Mouse (Mus musculus): Measurements from ENCODE around the gene Tmem253. TPM values are rescaled to one million over a fixed set of nuclear protein-coding genes. Genes with fewer than 3 reads are reported as not detected.
A peak's percentile ranks its signal among the peaks of the same experiment; 100 is the strongest.
"Not testable (repeated sequence)": the region's sequence is repeated elsewhere in the genome, so short reads cannot be mapped to it uniquely, and the experiment has no call there.

The Tmem253 gene
- total RNA-seq, 2 experiments from 2014 or later = 0.37 TPM; not detected in 1

DNA sequence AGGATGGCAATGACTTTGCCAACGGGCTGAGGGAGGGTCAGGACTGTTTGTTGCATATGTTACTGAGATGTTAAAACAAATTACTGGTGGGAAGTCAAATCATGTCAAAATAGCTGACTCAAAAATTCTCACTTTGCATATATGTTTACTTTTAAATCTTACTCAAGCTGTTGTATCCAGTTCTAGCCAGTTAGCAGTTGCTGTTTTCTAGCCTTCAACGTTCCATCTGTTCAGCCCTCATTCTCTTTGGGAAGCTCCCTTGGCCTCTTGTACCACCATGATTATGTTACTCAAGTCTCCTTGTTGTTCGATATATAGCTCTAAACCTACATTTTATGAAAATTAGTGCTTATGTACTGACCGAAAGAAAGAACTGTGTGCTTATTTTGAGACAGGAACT, 10.9 kb downstream of the Tmem253 start:
- TF ChIP-seq CTCF (IDR thresholded peaks at IDR 0.05) = no peak
- DNase-seq (ENCODE audit: extremely low spot score in 1 of 2, low spot score in 2 of 2) = no peak
- Histone ChIP-seq H3K4me3 (no peak overlapping the region), H3K27ac (no peak overlapping the region)
- intact Hi-C loops (cut with DNase I) = loop anchor here (10.0 kb wide), 1 partner anchor 288 kb away; no protein-coding TSS in a partner anchor

DNA sequence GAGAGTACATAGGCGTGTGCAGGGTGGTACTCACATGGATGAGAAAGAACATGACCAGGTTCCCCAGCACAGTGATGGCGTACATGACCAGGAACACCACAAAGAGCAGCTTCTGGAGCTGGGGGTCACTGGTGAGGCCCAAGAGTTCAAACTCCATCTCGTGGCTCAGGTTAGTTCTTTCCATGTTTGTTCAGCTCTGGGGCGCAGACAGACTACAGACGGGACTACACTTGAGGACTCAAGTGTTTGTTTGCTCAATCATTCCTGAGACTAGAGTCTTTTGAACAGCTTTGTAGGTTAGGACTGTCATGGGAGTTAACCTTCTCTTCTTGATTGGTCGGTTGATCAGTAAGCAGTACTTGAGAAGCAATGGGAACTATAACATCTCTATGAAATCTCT, 20.5 kb downstream of the Tmem253 start:
- TF ChIP-seq CTCF (IDR thresholded peaks at IDR 0.05) = no peak
- Histone ChIP-seq H3K4me3 (no peak overlapping the region), H3K27ac (no peak overlapping the region)
- no peak for DNase-seq (ENCODE audit: extremely low spot score in 1 of 2, low spot score in 2 of 2)
- intact Hi-C loops (cut with DNase I) = no loop called here

- H3K4me3 ChIP-seq = no peak overlapping the region
- no peak for TF ChIP-seq CTCF (IDR thresholded peaks at IDR 0.05)
- intact Hi-C loops (cut with DNase I) = no loop called here
- DNase-seq (ENCODE audit: extremely low spot score in 1 of 2, low spot score in 2 of 2) = no peak
- H3K27ac ChIP-seq = no peak overlapping the region
These were observed 23.9 kb downstream of the Tmem253 start for GRCm38 (mm10) chr14:52039332-52039731.

DNA sequence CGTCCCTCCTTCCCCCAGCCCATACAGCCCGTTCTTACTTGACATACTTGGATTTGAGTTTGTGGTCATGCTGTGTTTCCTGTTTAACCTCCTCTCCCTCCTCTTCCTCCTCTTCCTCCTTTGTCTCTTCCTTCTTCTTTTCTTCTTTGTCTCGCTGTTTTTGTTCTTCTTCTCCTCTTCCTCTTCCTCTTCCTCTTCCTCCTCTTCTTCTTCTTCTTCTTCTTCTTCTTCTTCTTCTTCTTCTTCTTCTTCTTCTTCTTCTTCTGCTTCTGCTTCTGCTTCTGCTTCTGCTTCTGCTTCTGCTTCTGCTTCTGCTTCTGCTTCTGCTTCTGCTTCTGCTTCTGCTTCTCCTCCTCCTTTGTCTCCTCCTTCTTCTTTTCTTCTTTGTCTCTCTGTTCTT, 26.9 kb downstream of the Tmem253 start, which contains the start of gene Olfr221:
Gene Olfr221, minus strand, starts transcription at position 101 of the 400 bp plus-strand sequence.
- intact Hi-C loops (cut with DNase I); H3K4me3 ChIP-seq; DNase-seq (ENCODE audit: extremely low spot score in 1 of 2, low spot score in 2 of 2); H3K27ac ChIP-seq: not testable (repeated sequence)

- no peak for TF ChIP-seq CTCF (IDR thresholded peaks at IDR 0.05)
- H3K4me3 ChIP-seq = no peak overlapping the region
- H3K27ac ChIP-seq = no peak overlapping the region
- no peak for DNase-seq (ENCODE audit: extremely low spot score in 1 of 2, low spot score in 2 of 2)
- intact Hi-C loops (cut with DNase I) = no loop called here
These were observed 28.0 kb downstream of the Tmem253 start for GRCm38 (mm10) chr14:52043446-52043845.

DNA sequence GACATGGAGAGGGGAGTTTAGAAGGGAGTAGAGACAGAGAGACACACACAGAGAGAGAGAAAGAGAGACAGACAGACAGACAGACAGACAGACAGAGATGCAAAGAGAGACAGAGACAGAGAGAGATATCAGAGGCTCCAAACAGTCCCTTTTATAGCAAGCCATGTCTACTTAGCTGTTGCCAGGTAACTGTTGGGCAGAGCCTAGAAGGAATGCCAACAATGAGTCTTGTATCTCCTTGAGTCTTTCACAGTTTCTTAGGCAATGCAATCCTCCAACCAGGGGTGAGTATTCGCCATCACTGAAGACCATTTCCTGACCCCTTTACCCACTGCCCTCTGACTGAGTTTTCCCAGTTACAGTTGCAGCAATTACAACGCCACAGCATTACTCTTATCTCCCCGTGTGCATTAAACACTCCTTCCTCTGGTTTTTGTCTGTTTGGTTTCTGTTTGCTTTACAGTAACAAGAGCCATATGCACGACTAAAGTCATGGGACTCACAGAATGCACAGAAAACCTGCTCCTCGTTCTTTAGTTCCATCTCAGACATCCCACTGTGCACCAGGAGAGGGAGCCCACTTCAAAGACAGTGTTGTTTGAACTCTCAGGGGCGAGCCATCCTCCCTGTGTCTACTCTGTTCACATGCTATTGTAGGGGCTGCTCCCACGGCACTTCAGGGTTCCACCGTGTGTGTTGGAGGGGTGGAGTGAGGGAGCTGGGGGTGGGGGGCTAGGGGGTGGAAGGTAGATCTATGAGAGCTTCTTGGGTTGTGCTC, 29.6 kb downstream of the Tmem253 start:
- Histone ChIP-seq H3K4me3 (no peak overlapping the region), H3K27ac (no peak overlapping the region)
- intact Hi-C loops (cut with DNase I) = no loop called here
- TF ChIP-seq CTCF (IDR thresholded peaks at IDR 0.05) = peak; percentile 47
- no peak for DNase-seq (ENCODE audit: extremely low spot score in 1 of 2, low spot score in 2 of 2)

DNA sequence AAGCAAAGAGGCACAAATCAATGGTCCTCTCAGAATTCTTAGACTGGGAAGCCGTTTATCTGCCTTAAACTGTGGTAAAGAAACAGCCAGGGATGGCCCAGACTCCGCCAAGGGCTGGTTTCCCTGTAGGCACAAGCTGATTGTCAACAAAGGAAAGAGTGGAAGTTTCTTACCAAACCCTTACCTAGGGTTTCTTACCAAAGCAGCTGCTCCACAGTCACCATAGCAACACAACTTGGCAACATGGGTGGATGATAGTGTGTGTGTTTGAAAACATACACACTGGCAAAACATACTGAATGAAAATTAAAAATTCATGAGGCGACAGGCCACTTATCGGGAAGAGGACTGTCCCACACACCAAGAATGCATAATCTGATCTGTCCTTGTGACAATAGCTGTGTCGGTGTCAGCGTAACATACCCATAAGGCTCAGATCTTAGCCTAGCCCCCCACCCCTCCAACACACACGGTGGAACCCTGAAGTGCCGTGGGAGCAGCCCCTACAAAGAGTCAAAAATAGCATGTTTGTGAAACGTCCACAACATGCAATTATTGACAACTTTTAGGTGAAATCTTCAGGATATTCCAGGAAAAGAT, 30.6 kb downstream of the Tmem253 start:
- Histone ChIP-seq H3K4me3 (no peak overlapping the region), H3K27ac (no peak overlapping the region)
- no peak for DNase-seq (ENCODE audit: extremely low spot score in 1 of 2, low spot score in 2 of 2)
- TF ChIP-seq CTCF (IDR thresholded peaks at IDR 0.05) = no peak
- intact Hi-C loops (cut with DNase I) = no loop called here

- DNase-seq (ENCODE audit: extremely low spot score in 1 of 2, low spot score in 2 of 2); H3K4me3 ChIP-seq; intact Hi-C loops (cut with DNase I); H3K27ac ChIP-seq: not testable (repeated sequence)
These were observed 37.3 kb downstream of the Tmem253 start for GRCm38 (mm10) chr14:52052720-52053119.

GRCm38 (mm10) chr14:52059982-52060381, 44.5 kb downstream of the Tmem253 start:
- intact Hi-C loops (cut with DNase I) = no loop called here
- no peak overlapping the region for H3K4me3 ChIP-seq
- no peak for DNase-seq (ENCODE audit: extremely low spot score in 1 of 2, low spot score in 2 of 2)
- no peak overlapping the region for H3K27ac ChIP-seq
- TF ChIP-seq CTCF (IDR thresholded peaks at IDR 0.05) = no peak

- intact Hi-C loops (cut with DNase I) = no loop called here
- H3K27ac ChIP-seq = no peak overlapping the region
- DNase-seq (ENCODE audit: extremely low spot score in 1 of 2, low spot score in 2 of 2) = no peak
- no peak; the same call in 1 of the 2 replicates for TF ChIP-seq CTCF (IDR thresholded peaks at IDR 0.05)
- no peak overlapping the region for H3K4me3 ChIP-seq
These were observed 45.3 kb downstream of the Tmem253 start for GRCm38 (mm10) chr14:52060800-52061199.

DNA sequence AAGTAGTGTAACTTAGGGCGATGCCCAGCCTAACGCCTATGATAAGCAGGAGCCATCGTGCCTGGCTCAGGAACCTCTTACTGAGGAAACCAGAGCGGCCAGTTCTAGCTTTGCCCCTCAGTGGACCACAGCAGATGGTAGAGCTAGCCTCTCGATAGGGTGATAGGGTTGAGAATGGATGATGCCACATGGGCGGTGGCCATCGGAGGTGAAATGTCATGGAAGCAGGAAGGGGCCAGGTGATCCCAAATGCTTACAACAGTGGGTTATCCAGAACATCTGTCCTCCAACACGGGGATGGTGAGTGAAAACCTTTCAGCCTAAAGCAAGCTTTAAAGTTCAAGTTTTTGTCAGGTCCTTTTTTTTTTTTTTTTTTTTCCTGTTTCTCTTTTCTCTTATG, 46.3 kb downstream of the Tmem253 start:
- H3K4me3 ChIP-seq = no peak overlapping the region
- intact Hi-C loops (cut with DNase I) = no loop called here
- H3K27ac ChIP-seq = no peak overlapping the region
- DNase-seq (ENCODE audit: extremely low spot score in 1 of 2, low spot score in 2 of 2) = no peak
- TF ChIP-seq CTCF (IDR thresholded peaks at IDR 0.05) = no peak

- H3K27ac ChIP-seq = no peak overlapping the region
- no peak for DNase-seq (ENCODE audit: extremely low spot score in 1 of 2, low spot score in 2 of 2)
- H3K4me3 ChIP-seq = no peak overlapping the region
- no peak for TF ChIP-seq CTCF (IDR thresholded peaks at IDR 0.05)
- intact Hi-C loops (cut with DNase I) = no loop called here
These were observed 50.7 kb downstream of the Tmem253 start for GRCm38 (mm10) chr14:52066135-52066534.

Other genes starting within 250 kb of the Tmem253 start
- not detected for gene Ang4, start 242.1 kb upstream of the Tmem253 start, total RNA-seq (2021)
- gene AY358078, start 215.6 kb upstream of the Tmem253 start, total RNA-seq (2021) = not detected
- not detected for gene Ear6, start 162.0 kb upstream of the Tmem253 start, total RNA-seq (2021)
- 10 to 100 TPM; 28.8 to 35.2 TPM for gene Mettl17, start 130.8 kb upstream of the Tmem253 start, total RNA-seq (2021)
- 10 to 100 TPM in 1 of 2 experiments, 1 to 10 TPM in 1; 6.3 to 10.0 TPM for gene Slc39a2, start 122.8 kb upstream of the Tmem253 start, total RNA-seq (2021)
- 100 to 1,000 TPM; 793 to 811 TPM for gene Ndrg2, start 101.5 kb upstream of the Tmem253 start, total RNA-seq (2021)
- not detected for gene Tppp2, start 97.2 kb upstream of the Tmem253 start, total RNA-seq (2021)
- not detected for gene Rnase13, start 92.9 kb upstream of the Tmem253 start, total RNA-seq (2021)
- 10 to 100 TPM; 28.8 to 31.1 TPM for gene Arhgef40, start 30.9 kb upstream of the Tmem253 start, total RNA-seq (2021)
- 10 to 100 TPM; 36.4 to 41.4 TPM for gene Zfp219, start 5.1 kb downstream of the Tmem253 start, total RNA-seq (2021)
- not detected for gene Olfr221, start 26.8 kb downstream of the Tmem253 start, total RNA-seq (2021)
- gene Hnrnpc, start 88.4 kb downstream of the Tmem253 start, total RNA-seq (2021) = 100 to 1,000 TPM; 213 to 221 TPM
- gene Rpgrip1, start 95.0 kb downstream of the Tmem253 start, total RNA-seq (2021) = 1 to 10 TPM; 1.5 to 1.8 TPM
- gene Supt16, start 181.8 kb downstream of the Tmem253 start, total RNA-seq (2021) = 10 to 100 TPM; 52.5 to 54.7 TPM
- gene Chd8, start 242.1 kb downstream of the Tmem253 start, total RNA-seq (2021) = 100 to 1,000 TPM; 115 to 122 TPM

All from left cerebral cortex, adult 2 months (tissue).